Mouse (Mus musculus) lung, postnatal 14 days (tissue): ENCODE results near the gene Fam43a.

Experiments used
- DNase-seq: peaks from one replicate; pipeline ENCODE4 v3.0.0; 2021

Gene Fam43a

DNA sequence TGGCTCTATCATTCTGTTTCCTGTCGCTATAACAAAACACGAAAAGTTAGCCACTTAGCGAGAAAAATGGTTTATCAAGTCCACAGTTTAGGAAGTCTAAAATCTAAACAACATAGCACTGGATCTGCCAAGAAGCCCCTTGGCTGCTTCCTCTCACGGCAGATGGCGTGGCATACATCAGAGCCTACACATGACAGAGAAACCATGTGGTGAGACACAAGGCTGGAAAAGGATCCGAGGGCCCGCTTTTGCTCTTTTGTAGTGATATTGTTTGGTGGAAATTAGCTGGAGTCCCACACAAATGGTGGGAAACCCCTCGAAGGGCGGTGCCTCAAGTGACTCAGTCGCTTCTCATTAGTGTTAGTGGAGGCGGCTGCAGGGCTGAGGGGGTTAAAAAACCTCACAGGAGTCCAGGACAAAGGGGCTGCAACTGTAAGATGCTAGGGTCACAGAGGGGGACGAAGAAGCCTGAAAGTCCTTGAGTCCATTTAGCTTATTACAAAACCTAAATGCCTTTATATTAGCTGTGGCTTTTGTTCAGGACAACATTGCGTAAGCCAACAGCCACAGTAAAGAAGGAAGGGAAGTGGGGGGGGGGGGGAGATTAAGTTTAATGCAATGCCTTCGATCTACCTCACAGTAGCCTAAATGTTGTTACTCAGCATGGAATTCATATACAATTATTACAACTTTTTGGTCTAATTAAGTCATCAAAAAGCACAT, 3.5 kb upstream of the Fam43a start:
- no peak for DNase-seq

DNA sequence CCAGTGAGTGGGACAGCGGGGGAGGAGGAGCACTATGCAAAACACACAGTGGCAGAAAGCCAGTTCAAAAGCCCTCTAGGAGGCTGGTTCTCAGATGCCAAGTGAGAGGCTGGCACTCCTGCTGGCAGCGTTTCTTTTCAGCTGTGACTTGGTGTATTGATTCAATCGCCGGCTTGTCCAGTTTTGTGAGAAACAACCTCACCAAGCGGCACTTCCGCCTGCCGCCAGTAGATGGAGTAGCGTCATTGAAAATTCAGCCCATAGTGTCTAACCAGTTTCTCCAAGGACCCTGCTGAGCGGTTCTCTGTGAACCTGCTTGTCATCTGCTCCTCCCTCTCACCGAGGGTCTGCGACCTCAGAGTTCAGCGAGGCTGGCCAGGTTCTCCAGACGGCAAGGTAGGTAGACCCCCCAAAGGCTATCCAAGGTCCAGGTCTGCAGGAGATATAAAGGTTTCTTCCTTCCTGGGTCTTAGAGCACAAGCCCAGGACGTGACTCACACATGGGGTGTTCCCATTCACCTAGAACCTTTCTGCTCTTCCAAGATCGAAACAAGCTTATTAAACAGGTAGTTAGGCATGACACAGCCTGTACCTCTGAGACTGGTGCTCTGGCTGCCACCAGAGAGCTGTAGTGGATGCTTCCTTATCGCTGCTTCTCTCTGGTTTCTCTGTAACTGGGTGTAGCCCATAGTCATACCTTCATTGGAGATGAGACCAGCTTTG, 2.4 kb upstream of the Fam43a start:
- DNase-seq = peak; percentile 94

DNA sequence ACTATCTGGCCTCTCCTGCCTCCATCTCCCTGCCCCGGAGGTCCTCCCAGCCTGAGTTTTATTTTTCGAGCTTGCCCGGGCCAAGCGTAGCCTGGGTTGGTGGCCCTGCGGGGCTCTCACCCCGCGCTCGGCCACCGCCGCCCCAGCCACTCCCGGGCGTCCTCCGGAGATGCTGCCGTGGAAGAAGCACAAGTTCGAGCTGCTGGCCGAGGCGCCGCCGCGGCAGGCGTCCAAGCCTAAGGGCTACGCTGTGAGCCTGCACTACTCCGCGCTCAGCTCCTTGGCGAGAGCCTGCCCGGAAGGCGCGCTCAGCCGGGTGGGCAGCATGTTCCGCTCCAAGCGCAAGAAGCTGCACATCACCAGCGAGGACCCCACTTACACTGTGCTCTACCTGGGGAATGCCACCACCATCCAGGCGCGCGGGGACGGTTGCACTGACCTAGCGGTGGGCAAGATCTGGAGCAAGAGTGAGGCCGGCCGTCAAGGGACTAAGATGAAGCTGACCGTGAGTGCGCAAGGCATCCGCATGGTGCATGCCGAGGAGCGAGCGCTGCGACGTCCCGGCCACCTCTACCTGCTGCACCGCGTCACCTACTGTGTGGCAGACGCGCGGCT, 1.0 kb downstream of the Fam43a start:
- DNase-seq = peak; percentile 68

DNA sequence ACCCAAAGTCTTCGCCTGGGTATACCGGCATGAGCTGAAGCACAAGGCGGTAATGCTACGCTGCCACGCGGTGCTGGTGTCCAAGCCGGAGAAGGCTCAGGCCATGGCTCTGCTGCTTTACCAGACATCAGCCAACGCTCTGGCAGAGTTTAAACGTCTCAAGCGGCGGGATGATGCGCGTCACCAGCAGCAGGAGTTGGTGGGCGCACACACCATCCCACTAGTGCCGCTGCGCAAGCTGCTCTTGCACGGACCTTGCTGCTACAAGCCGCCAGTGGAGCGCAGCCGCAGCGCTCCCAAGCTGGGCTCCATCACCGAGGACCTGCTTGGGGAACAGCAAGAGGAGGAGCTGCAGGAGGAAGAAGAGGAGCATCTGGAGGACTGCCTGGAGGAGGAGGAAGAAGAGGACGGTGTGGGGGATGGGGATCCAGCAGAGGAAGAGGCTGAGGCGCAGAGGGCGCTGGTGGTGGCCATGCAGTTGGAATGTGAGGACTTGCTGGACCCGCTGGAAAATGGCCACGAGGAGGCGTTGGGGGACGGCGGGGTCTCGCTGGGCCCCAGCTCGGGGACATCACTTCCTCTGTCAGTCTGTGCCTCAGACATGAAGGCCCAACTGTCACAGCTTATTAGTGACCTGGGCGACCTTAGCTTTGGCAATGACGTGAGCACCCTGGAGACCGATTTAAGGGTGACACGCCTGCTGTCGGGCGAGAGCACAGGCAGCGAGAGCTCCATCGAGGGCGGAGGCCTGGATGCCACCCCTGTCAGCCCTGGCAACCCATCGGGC, 1.7 kb downstream of the Fam43a start:
- peak; percentile 81 for DNase-seq

DNA sequence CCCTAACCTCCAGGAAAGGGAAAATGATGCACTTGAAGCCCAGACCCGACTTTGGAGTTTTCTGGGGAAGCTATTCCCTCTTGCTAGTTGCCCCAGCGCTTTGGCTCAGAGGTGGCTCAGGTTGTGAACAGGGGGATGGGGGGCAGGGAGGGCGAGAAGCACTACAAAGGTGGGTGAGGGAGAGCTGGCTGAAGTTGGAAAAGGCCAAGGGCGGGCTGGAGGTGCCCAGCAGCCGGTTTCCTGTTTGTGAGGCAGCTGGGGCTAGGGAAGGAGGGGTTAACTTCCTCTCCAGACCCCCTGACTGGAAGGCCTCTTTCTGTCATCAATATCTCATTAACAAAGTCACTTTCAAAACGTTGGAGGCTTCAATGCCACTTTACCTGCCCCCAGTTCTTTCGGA, 2.4 kb downstream of the Fam43a start:
- no peak for DNase-seq

DNA sequence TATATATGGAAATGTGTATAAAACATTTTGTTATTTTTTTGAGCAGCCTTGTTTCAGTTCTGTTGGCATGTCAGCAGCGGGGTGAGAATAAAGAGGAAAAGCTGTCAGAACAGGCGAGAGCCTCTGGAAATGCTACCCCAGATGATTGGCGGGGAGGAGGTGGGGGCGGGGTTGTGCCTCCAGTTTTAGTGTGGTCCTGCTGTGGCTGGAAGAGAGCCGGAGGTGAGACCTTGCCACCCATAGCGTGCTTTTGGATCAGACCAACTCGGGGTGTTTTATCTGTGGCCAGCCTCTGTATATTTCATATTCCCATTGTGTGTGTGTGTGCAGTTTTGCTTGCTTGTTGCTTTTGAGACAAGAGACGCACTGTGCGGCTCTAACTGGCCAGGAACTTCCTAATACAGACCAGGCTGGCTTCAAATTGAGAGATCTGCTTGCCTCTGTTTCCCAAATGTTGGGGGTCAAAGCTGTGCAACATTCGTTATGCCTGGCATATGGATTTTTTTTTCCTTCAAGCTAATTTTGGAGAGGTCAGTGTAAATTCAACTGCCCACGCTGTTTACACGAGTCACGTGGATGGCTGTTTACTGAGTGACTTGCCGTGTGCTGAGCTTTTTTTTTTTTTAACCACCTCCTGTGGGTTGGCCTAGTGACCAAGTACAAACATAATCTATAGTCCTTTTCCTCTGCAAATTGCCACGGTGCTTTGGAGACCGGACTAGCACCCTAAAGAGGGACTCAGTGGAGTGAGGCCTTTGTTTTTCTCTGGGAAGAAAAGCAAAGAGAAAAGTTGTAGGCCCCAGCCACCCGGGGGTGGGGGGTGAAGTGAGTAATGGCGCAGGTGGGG, 3.4 kb downstream of the Fam43a start:
- no peak for DNase-seq

DNA sequence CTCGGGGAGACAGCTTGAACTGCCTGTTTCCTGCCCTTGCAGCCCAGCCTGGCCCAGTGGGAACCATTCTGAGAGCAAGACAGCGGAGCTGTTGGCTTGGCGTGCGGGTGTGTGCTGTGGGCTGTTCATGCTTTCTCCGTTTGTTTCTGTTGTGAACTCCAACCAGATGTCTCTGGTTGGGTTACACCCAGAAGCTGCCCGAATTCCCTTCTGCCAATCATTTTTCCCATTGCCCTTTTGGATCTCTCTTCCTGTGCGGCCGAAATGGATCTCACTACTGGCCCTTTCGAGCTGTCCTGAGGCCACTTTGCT, 4.0 kb downstream of the Fam43a start:
- peak; percentile 48 for DNase-seq

DNA sequence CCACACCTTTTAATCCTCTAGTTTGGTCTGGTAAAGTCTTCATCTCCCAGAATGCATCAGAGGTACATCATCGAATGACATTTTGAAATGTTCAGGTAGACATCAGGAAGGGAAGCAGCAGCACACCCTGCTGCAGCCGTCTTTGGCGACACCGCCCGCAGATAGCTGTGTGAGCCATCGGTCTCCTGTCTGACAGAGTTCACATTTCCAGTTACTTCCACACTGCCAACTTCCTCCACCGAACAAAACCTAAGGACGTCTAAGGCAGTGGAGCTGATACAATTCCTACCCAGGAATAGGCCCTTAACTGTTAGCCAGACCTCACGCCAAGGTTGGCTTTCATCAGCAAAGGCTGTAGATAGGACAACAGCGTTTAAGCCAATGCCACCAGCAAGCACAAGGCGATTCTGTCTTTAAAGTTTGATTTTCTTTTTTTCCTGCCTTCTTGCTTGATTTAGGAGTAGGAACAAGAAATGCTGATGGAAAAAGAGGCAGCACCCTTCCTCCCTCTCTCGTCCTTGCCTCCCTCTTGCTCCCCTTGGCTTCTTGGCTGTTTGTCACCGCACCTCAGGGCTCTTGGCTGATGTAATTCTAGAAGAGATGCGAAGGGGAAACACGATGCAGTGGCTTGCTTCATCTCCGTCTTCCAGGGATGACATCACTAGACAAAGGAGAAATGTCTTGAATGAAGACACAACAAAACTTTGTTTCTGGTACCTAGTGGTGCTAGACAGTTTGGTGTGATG, 4.7 kb downstream of the Fam43a start:
- DNase-seq = no peak

DNA sequence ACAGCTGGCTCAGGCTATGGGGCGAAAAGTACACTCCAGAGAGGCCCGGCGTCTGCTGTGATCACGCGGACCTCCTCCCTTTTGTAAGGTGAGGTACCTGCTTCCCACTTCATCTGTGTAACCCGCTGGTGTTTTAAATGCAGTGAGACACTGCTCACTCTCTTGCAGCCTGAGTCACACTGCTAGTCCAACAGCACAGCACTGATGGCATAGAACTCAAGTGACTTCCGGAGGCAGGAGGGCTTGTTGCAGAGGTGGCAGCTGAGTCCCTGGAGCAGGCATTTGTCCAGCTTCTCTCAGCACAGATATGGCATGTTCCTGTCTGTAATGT, 5.2 kb downstream of the Fam43a start:
- no peak for DNase-seq

DNA sequence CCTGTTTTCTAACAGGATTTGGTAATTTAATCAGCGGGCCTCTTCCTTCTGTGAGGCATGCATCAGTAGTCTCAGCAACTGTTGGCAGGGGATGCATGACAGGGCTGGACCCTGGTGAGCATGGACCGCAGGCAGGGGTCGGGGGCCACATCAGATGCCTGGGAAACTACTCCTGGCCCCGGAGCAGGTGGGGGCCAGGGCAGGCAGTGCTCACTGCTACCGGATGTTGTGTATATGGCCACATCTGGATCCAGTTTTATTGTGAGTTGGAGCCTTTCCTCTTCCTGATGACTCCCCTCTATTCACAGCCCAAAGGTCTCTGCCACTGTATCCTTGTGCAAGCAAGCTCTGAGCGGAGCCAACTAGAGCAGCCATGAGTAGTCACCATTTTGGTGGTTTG, 6.0 kb downstream of the Fam43a start:
- no peak for DNase-seq

DNA sequence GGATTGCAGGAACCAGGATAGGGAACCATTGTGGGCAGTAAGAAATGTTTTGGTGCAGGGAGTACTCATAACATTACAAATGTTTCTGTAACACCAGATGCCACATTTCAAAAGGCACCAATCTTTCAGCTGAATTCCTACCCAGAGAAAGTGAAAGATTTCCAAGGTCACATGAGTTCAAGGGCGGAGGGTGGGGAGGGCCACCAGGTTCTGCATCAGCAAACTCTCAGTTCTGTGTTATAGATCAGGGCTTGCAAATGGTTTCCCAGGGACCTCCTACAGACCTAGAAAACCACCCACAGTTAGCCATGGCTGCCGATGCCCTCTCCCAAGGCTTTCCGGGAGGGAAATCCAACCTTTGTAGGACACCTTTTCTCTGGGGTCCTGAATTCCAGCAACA, 8.3 kb downstream of the Fam43a start:
- DNase-seq = no peak

DNA sequence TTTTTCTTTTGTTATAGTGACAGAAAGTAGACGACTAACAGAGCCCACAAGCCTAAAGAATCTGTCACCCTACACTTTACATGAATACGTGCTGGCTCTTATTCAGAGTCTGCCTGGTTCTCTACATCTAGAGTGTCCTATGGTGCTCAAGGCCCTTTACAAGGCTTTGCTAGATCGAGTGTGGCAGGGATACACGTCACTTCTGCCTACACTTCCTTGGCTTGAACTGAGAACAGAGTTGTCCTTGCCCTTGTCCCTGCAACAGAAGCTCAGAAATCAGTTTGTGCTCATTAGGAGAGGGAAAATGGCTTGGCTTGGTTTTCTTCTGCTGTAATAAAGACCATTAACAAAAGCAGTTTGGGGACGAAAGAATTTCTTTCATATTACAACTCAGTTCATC, 11.8 kb downstream of the Fam43a start:
- DNase-seq = no peak

DNA sequence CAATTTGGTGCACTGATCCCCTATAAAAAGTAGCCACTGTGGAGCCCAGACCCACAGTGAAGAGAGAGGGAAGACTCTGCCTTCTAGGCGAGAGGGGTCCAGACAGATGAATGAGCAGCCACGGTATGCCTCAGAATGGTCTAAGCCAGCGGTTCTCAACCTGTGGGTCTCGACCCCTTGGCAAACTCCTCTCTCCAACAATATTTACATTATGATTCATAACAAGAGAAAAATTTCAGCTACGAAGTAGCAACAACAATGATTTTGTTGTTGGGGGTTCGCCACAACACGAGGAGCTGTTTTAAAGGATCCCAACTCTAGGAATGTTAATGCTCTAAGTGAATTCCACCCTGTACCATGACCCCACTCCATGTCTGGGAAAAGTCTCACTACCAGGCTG, 13.6 kb downstream of the Fam43a start:
- no peak for DNase-seq

DNA sequence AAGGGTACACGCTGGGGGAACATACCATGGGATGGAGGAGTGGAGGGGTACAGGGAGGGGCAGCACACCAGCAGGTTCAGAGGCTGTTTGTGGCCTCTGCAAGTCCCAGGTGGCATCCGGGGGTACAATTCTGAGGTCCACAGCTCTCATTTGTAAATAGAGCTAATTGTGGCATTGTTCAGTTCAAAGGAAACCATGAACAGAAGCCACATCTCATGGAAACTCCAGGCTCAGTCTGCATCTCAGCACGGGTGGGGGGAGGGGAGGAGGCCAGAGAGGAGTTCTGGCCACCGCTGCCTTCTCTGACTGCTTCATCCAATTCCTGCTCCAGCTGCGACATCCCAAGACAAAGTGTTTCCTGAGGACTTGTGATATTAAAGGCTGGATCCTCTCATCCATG, 14.6 kb downstream of the Fam43a start:
- no peak for DNase-seq

DNA sequence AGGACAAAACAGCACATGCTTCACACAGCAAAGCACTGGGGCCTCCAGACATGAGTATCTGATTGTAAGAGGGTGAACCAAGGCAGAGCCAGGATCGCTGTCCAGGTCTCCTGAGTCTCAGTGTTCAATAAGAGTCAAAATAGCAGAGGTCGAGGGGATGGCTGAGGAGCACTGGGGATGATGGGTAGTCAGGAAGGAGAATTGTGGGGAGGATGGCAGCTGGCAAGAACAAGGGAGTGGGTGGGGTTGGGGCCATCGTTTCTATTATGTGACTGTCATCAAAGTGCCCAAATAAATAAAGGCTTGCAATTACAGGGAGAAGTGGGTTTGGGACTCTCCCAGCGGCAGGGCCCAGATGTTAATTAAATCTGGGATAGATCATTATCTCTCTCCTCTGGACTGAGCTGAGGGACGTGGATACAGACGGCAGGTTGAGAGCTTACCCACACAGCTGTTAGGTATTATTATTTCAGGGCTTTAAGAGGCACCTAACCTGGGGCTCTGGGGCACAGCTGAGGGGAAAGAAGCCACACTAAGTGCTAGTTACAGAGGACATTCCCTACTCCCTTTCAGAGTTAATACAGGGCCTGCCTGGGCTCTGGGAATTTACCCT, 15.3 kb downstream of the Fam43a start:
- no peak for DNase-seq

DNA sequence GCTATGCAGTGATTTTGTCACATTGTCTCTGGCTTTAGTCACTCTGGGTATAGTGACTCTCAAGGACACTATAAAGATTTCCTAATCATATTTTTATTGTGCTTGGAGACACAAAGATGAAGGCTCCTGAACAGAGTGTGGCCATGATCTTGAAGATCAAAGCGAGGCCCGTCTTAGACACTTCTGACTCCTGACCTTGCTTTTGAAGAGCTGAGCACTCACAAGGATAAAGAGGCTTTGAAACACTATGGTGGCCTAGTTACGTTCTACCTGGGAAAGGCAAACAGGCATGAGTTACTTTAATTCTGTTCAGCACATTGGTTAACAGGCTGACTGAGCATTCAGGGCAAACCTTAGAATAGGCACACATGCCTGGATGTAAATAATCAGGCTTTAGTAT, 16.8 kb downstream of the Fam43a start:
- no peak for DNase-seq

DNA sequence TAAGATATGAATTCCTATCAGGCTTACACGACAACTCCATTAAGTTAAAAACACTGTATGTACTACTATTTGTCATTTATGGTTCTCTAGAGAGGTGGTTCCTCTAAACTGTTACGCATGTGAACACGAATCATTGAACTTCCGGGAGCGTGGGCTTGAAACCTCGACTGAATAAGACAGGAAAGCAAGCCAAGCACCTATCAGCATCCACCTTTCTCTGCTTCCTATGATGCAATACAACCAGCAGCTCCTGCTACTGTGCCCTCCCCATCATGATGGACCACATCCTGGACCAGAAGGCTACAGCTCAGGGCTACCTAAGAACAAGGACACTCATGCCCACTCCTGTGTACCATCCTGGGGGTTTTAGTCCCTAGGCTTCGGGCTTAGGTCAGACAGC, 24.1 kb downstream of the Fam43a start:
- DNase-seq = no peak

DNA sequence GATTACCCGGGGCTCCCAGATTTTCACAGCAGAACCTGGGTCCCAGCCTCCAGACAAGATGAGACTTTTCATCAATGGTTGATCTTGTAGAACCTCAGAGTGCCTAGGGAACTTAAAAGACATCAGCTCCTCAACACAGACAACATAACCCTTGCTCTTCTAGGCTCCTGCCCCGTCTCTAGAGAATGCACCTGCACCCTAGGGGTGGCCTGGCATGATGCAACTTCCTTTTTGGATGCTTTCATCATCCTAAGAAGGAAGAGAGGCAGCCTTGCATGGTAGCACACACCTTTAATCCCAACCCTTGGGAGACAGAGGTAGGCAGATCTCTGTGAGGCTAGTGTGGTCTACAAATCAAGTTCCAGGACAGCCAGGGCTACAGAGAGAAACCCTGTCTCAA, 25.1 kb downstream of the Fam43a start:
- no peak for DNase-seq

DNA sequence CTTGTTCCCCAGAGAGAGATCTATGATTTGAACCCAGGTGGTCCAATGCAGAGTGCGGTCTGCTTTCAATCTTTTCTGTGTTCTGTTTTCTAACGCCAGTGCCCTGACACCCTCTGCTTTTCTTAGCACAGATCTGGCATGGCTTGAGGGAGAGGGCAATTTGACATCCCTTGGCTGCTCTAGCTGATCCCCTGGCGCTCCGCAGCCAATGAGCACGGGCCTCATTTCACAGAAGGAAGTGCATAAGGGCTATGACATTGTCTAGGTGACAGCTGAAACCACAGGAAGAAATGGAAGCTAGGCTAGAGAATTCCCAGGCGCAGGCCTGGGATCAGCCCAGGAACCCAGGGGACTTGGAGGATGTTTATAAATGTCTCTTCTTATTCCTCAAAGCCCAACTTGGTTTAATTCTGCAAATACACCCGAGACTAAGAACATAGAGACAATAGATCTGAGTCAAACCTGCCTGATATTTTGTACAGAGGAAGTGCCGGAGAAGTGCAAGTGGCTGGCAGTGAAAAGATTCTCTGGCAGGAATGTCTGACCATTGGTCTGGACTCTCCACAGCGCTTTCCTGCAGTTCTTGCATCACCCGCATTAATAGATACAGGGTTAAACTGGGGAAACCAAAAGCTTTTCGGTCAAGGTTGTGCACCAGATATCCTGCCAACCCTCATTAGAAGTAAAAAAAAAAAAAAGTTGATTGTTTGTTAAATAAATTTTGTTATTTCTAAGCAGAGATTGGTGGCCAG, 28.2 kb downstream of the Fam43a start:
- DNase-seq = no peak

DNA sequence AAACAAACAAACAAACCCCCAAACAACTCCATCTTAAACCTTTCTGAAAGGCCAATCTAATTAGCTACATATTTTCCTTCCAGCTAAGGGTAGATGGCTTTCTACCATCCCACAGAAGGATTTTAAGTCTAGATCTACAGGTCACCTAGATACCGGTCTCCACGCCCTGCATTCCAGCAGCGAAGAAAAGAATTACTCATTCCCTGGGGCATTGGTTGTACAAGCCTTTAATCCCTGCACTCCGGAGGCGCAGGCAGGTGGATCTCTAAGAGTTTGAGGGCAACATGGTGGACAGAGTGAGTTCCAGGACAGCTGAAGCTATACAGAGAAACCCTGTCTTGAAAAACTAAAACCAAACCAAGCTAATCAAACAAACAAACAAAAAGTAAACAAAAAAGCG, 28.9 kb downstream of the Fam43a start:
- no peak for DNase-seq

DNA sequence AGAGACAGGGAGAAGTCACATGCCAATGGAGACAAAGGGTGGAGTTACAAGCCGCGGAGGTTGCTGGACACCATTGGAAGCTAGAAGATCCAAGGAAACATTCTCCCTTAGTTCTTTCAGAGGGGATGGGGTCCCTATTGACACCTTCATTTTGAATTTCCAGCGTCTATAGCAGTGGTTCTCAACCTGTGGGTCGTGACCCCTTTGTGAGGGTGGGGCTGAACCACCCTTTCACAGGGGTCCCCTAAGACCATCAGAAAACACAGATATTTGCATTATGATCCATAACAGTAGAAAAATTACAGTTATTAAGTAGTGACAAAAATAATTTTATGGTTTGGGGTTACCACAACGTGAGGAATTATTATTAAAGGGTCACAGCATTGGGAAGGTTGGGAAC, 30.0 kb downstream of the Fam43a start:
- DNase-seq = no peak
